Mouse (Mus musculus): Measurements from ENCODE around the gene Vash1. TPM values are rescaled to one million over a fixed set of nuclear protein-coding genes. Genes with fewer than 3 reads are reported as not detected.

Gene Vash1
- polyA plus RNA-seq, 2 experiments, result 0.61 to 0.65 TPM

DNA sequence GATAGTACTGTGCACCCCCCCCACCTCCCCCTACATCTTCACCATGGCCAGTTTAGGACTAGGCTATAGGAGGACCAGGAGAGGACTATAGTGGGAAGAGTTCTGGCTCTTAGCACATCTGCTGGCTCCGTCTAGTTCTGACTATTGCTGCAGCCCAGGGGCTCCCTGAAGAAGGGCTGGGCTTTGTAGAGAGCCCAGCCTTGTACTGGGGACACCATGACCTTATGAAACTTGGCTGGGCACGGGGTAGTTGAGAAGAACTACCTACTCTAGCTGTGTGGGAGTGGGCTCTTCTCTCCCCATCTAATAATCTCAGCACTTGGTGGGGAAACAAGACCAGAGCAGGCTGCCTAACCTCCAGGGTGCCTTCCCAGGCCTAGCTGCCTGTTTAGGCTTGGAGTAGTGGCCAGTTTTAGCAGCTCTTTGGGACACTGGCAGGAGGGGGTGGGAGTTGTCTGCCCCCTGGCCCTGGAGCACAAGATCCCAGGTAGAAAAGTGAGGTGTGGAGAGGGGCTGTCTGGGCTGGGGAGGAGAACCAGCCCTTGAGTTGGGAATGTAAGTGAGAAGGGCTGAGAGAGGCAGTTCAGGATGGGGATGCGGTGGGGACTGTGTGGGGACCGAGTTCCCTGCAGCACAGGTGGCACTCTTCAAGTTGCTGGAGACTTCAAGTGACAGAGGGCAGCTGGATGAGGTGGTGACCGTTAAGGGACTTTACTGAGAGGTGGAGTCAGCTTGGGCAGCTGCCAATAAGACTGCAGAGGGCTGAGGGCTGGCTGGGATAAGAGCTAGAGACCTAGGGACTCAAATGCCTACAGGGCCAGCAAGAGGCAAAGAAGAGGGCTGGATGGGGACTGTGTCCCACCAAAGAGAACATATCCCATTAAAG, 14.2 kb downstream of the Vash1 start:
- Histone ChIP-seq H3K4me3 (ENCODE audit: insufficient read depth in 1 of 2, low read depth in 2 of 2, low read length in 2 of 2) (no peak overlapping the region), H3K4me2 (ENCODE audit: low read depth) (no peak overlapping the region), H3K27me3 (ENCODE audit: control insufficient read depth, insufficient read depth, low read length) (no peaks in the 10 kb centered on the region), H3K9me3 (ENCODE audit: control insufficient read depth, low read length) (no peaks in the 10 kb centered on the region), H3K27ac (no peak overlapping the region), H3K4me1 (replicated peaks; ENCODE audit: control insufficient read depth in 2 of 2, insufficient read depth in 2 of 2, low read length in 1 of 2) (peaks cover 0 to 4% of the 10 kb centered on the region in 2 experiments; a peak in 2 of 4 replicates), H3K36me3 (replicated peaks; ENCODE audit: control insufficient read depth, insufficient read depth, low read depth) (no peaks in the 10 kb centered on the region), H3K9ac (replicated peaks) (no peak overlapping the region)
- ATAC-seq (ENCODE audit: insufficient read depth) (no peak), DNase-seq (ENCODE audit: low read depth in 3 of 3, low spot score in 3 of 3) (no peak)
- 42% methylated on average over 5 of the region's 5 CpGs for WGBS (ENCODE audit: insufficient replicate concordance)
- no peak for TF ChIP-seq CTCF (IDR thresholded peaks at IDR 0.05; ENCODE audit: low read depth)
- no peak for TF ChIP-seq EP300 (IDR thresholded peaks at IDR 0.05; ENCODE audit: low read depth)

DNA sequence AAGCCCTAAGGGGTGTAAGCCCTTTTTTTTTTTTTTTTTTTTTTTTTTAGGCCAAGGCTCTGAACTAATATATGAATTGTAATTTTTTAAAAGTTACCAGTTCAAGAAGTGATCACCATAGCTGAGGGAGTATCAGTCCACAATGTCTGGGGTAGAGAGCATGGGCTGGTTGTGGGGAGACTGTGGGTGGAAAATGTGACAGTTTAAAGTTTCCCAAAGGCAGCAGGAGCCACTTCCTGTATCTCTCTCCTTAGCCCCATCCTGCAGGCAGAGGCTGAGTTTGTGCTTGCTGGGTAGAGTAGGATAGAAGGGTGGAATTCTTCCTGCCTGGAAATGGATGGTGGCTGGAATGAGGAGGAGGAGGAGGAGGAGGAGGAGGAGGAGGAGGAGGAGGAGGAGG, 14.9 kb downstream of the Vash1 start:
- Histone ChIP-seq H3K36me3 (replicated peaks; ENCODE audit: control insufficient read depth, insufficient read depth, low read depth) (no peaks in the 10 kb centered on the region), H3K4me2 (ENCODE audit: low read depth) (no peak overlapping the region), H3K4me1 (replicated peaks; ENCODE audit: control insufficient read depth in 2 of 2, insufficient read depth in 2 of 2, low read length in 1 of 2) (peaks cover 0 to 4% of the 10 kb centered on the region in 2 experiments; a peak in 2 of 4 replicates), H3K27ac (no peak overlapping the region), H3K9me3 (ENCODE audit: control insufficient read depth, low read length) (no peaks in the 10 kb centered on the region), H3K27me3 (ENCODE audit: control insufficient read depth, insufficient read depth, low read length) (no peaks in the 10 kb centered on the region), H3K9ac (replicated peaks) (no peak overlapping the region), H3K4me3 (ENCODE audit: insufficient read depth in 1 of 2, low read depth in 2 of 2, low read length in 2 of 2) (no peak overlapping the region)
- TF ChIP-seq CTCF (IDR thresholded peaks at IDR 0.05; ENCODE audit: low read depth) (no peak), EP300 (IDR thresholded peaks at IDR 0.05; ENCODE audit: low read depth) (no peak)
- ATAC-seq (ENCODE audit: insufficient read depth) (no peak), DNase-seq (ENCODE audit: low read depth in 3 of 3, low spot score in 3 of 3) (no peak)

DNA sequence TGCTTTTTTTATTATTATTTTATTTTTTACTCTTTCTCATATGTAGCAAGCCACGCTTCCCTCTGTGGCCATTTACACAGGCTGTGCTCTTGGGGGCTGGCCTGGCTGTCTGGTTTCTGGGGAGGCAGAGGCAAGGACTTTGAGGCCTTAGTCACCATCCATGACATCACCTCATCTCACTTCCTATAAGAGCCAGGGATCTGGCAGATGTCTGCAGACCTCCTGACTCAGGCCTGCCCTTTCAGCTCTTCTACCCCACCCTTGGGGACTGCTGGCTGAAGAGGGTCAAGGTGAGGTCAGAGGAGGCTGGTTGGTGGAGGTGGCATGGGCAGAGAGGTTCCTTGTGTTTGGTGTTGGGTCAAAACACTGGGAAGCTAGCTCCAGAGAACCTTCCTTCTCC, 15.9 kb downstream of the Vash1 start:
- no peak overlapping the region for H3K4me3 ChIP-seq (ENCODE audit: insufficient read depth in 1 of 2, low read depth in 2 of 2, low read length in 2 of 2)
- no peak overlapping the region for H3K27ac ChIP-seq
- no peaks in the 10 kb centered on the region for H3K27me3 ChIP-seq (ENCODE audit: control insufficient read depth, insufficient read depth, low read length)
- no peaks in the 10 kb centered on the region for H3K9me3 ChIP-seq (ENCODE audit: control insufficient read depth, low read length)
- TF ChIP-seq CTCF (IDR thresholded peaks at IDR 0.05; ENCODE audit: low read depth) (no peak), EP300 (IDR thresholded peaks at IDR 0.05; ENCODE audit: low read depth) (no peak)
- no peak overlapping the region for H3K9ac ChIP-seq (replicated peaks)
- H3K36me3 ChIP-seq (replicated peaks; ENCODE audit: control insufficient read depth, insufficient read depth, low read depth), result no peaks in the 10 kb centered on the region
- H3K4me1 ChIP-seq (replicated peaks; ENCODE audit: control insufficient read depth in 2 of 2, insufficient read depth in 2 of 2, low read length in 1 of 2), result peaks cover 0 to 4% of the 10 kb centered on the region in 2 experiments; a peak in 2 of 4 replicates
- DNase-seq (ENCODE audit: low read depth in 3 of 3, low spot score in 3 of 3) (no peak), ATAC-seq (ENCODE audit: insufficient read depth) (no peak)
- 68% methylated on average over 1 of the region's 1 CpGs for whole genome bisulfite sequencing (ENCODE audit: insufficient replicate concordance)
- no peak overlapping the region for H3K4me2 ChIP-seq (ENCODE audit: low read depth)

DNA sequence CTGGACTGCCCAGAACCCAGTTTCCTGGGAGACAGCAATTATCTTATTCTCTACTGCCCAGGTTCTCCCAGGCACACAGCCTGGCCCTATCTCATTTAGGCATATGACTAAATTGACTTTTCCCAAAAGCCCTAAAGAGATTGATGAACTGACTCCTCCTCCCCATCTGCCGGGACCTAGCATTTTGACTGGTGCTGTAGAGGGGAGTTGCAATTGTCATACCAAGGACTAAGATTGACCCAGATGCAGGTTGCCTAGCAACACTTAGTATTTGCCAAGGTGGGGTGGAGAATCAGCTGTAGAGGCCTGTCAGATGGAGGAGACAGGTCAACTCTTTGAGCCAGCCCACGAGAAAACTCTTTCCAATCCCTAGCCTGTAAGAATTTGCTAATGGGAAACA, 19.5 kb downstream of the Vash1 start:
- Histone ChIP-seq H3K27me3 (ENCODE audit: control insufficient read depth, insufficient read depth, low read length) (no peaks in the 10 kb centered on the region), H3K4me2 (ENCODE audit: low read depth) (no peak overlapping the region), H3K4me3 (ENCODE audit: insufficient read depth in 1 of 2, low read depth in 2 of 2, low read length in 2 of 2) (no peak overlapping the region), H3K36me3 (replicated peaks; ENCODE audit: control insufficient read depth, insufficient read depth, low read depth) (no peaks in the 10 kb centered on the region), H3K27ac (no peak overlapping the region), H3K9ac (replicated peaks) (no peak overlapping the region), H3K4me1 (replicated peaks; ENCODE audit: control insufficient read depth in 2 of 2, insufficient read depth in 2 of 2, low read length in 1 of 2) (no peaks in the 10 kb centered on the region), H3K9me3 (ENCODE audit: control insufficient read depth, low read length) (no peaks in the 10 kb centered on the region)
- ATAC-seq (ENCODE audit: insufficient read depth) (no peak), DNase-seq (ENCODE audit: low read depth in 3 of 3, low spot score in 3 of 3) (no peak)
- TF ChIP-seq EP300 (IDR thresholded peaks at IDR 0.05; ENCODE audit: low read depth) (no peak), CTCF (IDR thresholded peaks at IDR 0.05; ENCODE audit: low read depth) (no peak)
- WGBS (ENCODE audit: insufficient replicate concordance), result 49% methylated on average over 2 of the region's 2 CpGs

DNA sequence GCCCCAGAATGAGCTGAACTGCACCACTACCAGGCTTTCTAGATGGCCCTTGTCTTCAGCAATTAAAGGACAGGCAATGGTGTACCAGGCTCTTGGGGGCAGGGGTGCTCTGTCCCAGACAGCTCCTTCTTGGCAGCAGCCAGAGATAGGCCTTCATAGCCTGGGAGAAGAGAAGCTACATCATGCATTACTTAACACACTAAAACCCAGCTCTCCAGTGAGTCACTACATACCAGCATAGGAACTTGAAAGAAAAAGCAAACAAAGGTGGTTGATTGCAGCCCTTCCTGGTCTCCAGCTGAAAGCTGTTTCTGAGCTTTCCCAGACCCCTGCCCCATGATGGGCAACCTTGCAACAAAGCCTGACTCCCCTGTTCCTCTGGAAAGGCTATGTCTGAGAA, 20.0 kb downstream of the Vash1 start:
- Histone ChIP-seq H3K27ac (no peak overlapping the region), H3K4me3 (ENCODE audit: insufficient read depth in 1 of 2, low read depth in 2 of 2, low read length in 2 of 2) (no peak overlapping the region), H3K4me1 (replicated peaks; ENCODE audit: control insufficient read depth in 2 of 2, insufficient read depth in 2 of 2, low read length in 1 of 2) (no peaks in the 10 kb centered on the region), H3K9ac (replicated peaks) (no peak overlapping the region), H3K4me2 (ENCODE audit: low read depth) (no peak overlapping the region), H3K27me3 (ENCODE audit: control insufficient read depth, insufficient read depth, low read length) (no peaks in the 10 kb centered on the region), H3K36me3 (replicated peaks; ENCODE audit: control insufficient read depth, insufficient read depth, low read depth) (no peaks in the 10 kb centered on the region), H3K9me3 (ENCODE audit: control insufficient read depth, low read length) (no peaks in the 10 kb centered on the region)
- no peak for TF ChIP-seq EP300 (IDR thresholded peaks at IDR 0.05; ENCODE audit: low read depth)
- TF ChIP-seq CTCF (IDR thresholded peaks at IDR 0.05; ENCODE audit: low read depth), result no peak
- no peak for DNase-seq (ENCODE audit: low read depth in 3 of 3, low spot score in 3 of 3)
- ATAC-seq (ENCODE audit: insufficient read depth), result no peak

Data from liver, embryonic 14.5 days (tissue).